Mouse (Mus musculus) right cerebral cortex, postnatal 4 days (tissue): Measurements from ENCODE around the gene Sema5b.

ENCODE experiments used
- DNase-seq: peaks from one replicate; pipeline ENCODE4 v3.0.0-alpha.2; 2022

Gene Sema5b

GRCm38 (mm10) chr16:35596241-35596640, 55.3 kb downstream of the Sema5b start:
- DNase-seq: no peak

DNA sequence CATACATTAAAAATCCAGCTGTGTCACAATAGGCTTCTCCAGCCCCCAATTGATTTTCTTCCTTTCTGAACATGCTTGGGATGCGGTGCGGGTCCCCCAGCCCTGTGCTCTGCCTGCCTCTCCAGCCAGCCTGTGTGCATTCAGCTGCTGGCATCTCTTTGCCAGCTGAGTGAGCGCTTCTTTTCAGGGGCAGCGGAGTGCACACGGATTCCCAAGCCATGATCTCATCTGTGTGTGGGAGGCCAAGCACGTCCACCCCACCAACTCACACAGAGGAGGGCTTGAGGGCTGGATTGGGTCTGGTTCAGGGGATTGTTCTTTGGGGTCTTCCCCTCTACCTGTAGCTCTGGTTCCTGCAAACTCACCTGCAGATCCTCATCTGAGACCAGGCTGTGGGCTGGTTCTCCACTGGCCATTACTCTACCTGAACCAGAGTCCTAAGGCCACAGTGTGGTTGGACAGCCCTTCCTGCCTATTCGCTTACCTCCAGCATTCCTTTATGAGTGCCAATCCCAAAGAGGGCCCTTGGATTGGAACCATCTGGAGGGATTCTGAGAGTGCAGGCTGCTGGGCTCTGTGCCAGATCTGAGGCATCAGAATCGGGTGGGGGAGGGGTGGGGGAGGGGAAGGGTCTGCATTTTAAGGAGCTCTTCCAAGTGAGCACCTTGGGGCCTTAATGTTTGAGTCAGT, 55.9 kb downstream of the Sema5b start:
- DNase-seq: no peak

DNA sequence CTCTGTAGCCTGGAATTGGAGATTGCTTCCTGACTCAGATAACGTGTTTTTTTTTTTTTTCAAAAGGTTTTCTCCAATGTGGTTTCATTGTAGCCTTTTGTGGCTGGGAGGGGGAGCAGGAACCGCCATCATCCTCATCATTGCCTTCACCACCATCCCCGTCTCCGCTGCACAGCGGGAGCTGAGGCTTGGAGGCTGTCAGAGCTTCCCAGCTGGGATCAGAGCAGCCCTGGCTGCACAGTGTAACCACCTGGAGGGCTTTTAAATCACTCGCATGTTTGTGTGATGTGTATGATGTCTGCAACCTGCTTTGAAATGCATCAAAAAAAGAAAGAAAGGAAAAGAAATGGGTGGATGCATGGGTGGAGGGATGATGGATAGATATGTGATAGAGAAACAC, 57.0 kb downstream of the Sema5b start:
- DNase-seq: no peak

DNA sequence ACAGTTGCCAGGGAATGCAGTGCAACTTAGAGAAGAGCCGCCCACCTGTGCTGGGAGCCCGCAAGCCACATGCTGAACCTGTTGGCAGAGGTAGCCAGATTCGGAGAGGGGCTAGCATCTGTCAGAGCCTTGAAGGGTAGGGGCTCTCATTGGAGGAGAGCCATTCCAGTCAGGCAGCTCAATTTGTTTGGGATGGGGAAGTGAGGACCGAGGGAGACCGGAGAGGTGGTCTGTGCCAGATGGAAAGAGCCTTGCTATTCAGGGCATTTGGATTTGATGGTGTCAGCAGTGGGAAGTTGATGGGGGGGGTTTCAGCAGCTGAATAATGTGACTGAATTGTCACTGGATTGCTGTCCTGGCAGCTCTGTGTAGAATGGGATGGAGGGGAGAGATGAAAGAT, 57.9 kb downstream of the Sema5b start:
- DNase-seq: no peak

- no peak for DNase-seq
Measured at GRCm38 (mm10) chr16:35600282-35600681, 59.3 kb downstream of the Sema5b start.

DNA sequence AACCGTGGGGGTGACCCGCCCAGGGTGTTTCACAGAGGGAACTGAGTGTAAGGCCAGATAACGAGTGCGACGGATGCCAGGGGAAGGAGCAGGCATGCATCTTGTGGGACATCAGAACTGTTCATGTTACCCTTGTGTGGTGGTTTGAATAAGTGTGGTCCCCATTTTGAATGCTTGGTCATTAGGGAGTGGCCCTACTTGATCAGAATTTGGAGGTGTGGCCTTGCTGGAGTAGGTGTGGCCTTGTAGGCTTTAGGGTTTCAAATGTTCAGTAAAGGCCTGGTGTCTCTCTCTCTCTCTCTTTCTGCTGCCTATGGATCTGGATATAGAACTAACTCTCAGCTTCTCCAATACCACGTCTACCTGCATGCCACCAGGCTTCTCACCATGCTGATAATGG, 60.5 kb downstream of the Sema5b start:
- no peak for DNase-seq

GRCm38 (mm10) chr16:35602529-35602928, 61.6 kb downstream of the Sema5b start:
- DNase-seq: no peak

DNA sequence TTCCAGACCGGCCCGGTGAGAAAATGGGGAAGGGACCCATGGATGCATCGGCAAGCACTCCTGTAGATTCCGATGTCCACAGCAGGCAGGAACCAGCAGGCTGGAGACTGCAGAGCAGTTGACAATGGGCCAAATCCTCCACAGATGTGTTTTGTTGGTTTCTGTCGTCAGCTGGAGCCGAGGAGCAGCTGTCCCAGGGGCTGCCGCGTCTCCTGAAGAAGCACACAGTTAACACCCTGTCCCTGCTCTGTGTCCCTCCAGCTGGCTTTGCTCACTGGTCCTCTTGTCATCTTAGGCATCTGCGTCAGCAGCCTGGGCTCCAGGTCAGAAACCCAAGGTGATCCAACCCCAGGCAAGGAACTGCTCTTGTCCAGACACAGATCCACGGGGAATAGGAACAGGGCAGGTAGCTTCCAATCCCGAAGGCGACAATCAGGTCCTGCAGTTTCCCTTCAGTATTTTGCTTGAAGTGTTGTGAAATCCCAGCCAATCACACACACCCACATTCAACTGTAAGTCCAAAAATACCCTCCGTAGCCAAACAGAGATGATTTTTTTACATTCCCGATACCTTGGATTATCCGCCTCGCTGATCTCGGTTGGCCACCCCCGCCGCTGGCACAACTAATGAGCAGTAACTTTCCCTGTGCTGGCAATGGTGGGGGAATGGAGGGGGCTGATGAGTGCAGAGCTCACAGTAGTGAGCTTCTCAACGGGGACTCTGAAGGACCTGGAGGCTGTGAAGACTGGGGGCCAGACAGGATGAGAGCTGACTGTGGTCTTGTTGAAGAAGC, 63.0 kb downstream of the Sema5b start:
- no peak for DNase-seq

DNA sequence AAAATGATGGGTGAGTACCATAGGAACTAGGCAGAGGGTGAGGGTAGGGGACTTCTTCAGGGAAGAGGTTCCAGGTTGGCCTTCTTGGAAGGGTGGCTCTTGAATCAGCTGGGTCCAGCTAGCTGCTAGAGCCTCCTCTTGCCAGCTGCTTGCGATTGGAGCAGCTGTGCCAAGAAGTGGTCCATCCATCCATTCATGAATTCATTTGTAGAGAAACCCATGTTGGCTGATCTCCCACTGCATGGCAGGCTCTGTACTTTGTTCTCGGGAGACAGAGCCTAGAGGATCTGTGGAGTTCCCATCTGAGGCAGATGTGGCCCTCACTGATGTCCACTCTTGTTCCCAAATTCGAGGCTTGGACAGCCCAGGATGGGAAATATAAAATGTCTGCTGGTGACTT, 66.3 kb downstream of the Sema5b start:
- DNase-seq: no peak

DNA sequence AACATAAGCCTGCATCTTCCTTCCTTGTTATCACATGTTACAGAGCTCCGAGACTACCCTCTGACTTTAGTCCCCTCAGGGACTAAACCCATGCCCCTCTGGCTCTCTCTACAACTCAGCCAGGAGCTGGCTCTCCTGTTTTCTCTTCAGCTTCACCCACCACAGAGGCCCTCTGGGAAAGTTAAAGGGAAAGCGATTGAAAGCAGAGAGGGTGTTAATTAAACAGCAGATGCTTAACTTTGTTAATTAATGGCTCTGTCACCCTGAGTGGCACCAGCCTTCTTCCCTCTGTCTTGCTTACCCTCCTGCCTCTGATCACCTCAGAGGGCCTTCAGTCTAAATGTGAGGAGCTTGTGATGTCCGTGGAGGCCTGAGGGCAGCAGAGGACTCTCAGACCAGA, 67.3 kb downstream of the Sema5b start:
- DNase-seq: no peak

DNA sequence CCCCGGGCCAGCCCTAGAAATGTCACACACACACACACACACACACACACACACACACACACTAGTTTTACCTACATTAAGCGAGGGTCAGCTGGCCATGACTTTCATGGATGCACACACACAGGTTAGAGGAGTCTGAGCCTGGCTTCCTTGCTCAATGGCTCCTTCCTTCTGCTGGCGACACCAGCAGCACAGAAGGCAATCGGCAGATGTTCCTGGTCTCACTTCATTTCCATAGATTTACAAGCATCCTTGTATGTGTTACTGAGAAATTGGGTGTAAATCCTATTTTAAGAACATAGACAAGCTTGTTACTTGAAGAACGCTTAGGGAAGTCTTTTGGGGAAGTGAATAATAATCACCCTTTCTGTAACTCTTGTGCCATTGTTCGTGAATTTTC, 68.6 kb downstream of the Sema5b start:
- no peak for DNase-seq

DNA sequence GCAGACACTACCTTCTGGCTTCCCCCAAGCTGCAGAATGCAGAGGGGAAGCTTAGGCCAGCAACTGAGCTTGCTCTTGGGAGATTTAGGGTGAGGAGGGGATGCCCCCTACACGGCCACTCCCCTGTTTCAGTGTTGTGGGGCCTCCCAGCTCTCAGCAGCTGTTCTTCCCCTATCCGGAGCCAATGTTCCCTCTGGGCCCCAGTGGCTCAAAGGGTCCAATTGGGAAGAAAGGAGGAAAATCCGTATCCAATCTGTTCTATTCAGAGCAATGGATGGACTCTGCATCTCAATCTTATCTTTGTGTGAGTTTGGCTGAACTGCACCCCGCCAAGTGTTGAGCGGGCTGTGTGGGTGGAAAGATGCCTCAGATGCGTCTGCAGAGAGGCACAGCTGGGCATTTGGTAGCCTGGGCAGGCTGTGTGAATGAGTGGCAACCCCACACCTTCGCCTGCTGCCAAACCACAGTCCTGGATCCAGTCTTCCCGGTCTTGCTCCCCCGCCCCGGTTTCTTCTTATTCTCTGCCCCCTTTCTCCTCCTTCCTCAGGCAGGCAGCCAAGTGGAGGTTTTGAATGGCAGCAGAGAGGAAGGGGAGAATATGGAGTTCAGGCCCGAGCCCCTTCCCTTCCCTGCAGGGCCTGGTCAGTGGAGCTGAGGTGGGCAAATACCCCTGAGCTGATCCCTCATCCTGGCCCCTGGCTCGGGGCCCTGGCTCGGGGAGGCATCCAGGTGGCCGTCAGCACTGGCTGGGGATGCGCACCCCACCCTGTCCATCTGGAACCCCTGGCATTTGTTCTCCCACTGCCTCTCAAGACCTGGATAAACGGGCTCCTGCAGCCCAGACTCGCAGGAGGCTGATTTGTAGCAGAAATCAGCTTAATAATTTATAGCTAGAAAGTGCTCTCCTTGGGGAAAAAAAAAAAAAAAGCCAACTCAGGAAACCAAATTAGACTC, 73.2 kb downstream of the Sema5b start:
- DNase-seq: peak; percentile 70

DNA sequence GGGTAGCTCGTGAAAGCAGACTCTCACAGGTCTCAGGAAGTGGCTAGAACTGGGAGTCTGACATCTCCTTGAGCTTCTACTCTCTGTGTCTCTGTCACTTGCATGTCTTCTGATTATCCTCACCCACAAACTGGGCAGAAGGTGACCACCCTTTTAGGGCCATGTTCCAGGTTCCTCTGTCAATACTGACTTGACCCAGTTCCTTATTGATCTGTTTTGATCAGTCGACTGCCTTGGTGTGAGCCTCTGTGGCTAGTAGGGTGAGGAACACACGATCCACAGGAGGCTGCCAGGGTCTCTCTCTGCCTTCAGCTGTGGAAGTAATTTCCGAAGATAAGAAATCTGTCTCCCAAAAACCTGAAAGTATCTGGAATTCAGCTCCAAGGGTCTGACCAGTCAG, 76.8 kb downstream of the Sema5b start:
- no peak for DNase-seq

GRCm38 (mm10) chr16:35623026-35623425, 82.1 kb downstream of the Sema5b start:
- DNase-seq: no peak

- DNase-seq: no peak
Measured at GRCm38 (mm10) chr16:35623986-35624385, 83.0 kb downstream of the Sema5b start.

- DNase-seq: no peak
Measured at GRCm38 (mm10) chr16:35624877-35625276, 83.9 kb downstream of the Sema5b start.

DNA sequence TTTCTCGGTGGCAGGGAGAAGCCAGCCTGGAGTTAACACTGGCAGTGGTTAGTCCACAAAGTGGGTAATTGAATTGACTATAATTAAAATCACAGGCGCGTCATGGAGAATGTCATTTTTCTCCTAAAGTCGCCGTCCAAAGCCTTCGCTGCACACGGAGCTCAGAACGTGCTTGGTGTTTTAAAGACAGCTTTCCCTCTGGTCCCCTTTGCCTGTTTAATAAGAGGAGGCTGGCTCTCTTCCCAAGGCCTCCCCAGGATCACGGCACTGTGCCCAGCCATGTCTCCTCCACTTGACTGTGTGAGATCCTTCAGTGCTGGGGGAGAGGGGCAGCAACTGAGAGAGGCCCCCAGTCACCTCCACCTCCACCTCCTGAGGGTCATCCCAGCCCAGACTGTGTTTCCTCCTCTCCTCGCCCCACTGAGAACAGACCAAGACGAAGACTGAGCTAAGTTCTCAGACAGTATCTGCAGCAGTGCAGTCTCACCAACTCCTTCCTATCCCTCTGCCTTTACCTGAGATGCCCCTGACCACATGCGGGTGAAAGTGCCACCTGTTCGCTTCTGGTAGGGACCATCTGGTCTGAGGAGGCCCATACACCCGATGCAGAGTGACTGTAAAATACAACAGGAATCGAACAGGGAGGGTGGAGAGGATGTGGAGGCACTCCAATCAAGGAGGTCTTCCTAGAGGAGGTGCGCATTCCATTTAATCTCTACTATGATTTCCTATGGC, 84.5 kb downstream of the Sema5b start:
- DNase-seq: peak; percentile 37

DNA sequence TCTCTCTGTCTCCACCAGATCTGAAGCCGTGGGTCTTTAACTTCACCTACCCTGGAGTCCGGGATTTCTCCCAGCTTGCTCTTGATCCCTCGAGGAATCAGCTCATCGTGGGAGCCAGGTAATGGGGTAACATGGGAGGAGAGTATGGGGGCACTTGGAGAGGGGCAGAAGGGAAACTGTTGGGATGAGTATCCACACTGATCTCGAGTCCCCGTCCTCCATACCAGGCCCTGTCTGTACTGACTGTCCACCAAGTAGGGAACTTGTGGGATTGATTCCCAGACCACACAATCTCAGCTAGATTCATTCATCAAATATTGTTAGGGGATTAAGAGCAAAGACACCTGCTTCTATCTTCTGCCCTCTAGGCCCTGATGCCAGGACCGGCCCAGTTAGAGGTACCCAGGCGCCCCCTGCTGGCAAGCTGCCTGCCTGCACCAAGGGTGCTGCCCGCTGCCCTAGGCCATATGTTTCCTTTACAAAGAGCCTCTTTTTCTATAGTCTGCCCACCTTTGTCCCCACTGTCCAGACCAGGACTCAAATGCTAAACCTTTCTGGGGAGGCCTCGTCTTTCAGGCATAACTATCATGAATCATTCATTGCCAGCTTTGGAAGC, 87.2 kb downstream of the Sema5b start:
- peak; percentile 83 for DNase-seq

- no peak for DNase-seq
Measured at GRCm38 (mm10) chr16:35630470-35631183, 89.7 kb downstream of the Sema5b start.

DNA sequence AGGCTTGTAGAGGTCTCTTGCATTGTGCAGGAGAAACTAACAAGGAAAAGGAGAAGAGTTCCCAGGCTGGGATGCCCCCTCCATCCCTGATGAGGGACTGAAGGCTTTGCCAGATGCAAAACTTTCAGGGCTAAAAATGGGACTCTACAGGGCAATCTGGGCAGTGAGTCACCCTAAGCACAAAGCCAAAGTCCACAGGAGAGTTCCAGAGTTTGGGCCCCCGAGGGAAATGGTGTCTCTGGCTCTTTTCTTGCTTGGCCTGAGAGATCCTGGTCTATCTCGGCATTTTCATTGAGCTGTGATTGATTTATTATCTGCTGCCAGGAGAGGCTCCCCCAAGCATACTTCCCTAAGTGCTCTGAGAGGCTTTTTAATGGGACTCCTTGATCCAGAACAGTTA, 92.1 kb downstream of the Sema5b start:
- DNase-seq: no peak

GRCm38 (mm10) chr16:35634971-35635370, 94.0 kb downstream of the Sema5b start:
- DNase-seq: no peak

GRCm38 (mm10) chr16:35639505-35639904, 98.6 kb downstream of the Sema5b start:
- DNase-seq: no peak
